Mouse (Mus musculus): Measurements from ENCODE around the gene Spag5. TPM values are rescaled to one million over a fixed set of nuclear protein-coding genes. Genes with fewer than 3 reads are reported as not detected.

The Spag5 gene
- total RNA-seq (2023): 1.7 TPM

DNA sequence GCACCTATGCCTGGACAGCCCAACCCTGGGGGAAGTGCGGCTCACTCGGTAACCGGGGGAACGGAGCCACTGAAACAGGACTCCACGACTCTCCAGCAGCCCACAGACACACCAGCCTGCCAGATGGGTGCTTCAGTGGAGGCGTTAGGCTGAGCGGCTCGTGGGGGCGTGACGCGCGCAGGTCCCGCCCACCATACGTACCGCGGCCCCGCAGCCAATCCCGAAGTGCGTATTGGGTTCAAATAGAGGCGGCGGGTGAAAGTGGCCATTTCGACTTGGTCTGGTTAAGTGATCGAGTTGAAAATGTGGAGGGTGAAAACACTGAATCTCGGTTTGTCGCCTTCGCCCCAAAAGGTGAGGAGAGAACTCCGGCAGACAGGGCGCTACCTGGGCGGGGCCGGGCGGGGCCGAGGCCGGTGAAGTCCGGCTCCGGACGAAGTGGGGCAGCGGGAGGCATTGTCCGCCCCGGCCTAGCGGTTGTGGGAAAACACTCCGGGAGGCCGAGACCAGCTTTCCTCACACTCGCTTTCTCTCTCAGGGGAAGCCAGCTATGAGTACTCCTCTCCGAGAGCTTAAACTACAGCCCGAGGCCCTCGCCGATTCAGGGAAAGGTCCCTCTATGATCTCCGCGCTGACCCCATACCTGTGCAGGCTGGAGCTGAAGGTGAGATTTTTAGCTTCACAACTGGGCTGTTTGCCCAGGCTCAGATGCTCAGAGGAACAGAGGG, at the start of gene Spag5:
Spag5 (plus strand) TSS at position 173 of the 728 bp plus-strand sequence.

DNA sequence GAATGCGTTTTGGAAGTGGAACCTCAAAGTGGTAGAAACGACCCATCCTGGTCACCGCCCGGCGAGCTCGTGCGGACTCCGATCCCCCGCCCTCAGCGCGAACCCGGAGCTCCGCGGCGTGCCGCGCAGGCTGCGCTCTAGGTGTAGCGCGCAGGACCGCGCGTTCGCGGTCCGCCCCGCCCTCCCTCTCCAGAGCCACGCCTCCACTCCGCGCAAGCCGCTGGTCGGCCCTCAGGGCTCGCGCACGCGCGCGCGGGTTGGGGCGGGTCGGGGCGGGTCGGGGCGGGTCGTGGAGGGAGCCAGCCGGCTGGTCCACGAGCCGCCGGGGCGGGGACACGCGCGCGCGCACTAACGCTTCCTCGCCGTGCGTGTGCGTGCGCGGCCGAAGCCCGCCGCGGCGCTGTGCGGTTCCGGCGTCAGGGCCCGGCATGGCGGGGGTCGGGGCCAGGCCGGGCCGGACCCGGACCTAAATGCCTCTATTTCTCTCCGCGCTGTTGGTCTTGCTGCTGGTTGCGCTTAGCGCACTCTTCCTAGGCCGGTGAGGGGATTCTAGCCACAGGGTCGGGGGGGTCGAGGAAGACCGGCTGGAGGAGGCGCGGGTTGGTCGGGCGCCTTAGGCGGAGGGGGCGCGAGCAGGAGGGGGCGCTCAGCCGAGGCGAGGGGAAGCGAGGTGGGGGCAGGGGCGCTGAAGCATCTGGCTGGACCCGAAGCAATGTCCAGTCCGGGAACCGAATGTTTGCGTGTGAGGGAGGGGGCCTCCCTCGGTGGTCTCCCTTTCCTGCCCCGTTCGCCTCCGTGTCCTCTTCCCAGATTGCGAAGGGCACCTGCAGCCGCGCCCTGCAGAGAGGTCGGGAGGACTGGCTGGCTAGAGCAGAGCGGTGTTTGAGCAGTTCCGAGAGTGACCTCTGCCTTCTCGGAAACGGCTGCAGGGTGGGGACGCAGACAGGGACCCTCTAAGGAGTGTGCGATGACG, 39.7 kb upstream of the Spag5 start, which contains the start of gene 2610507B11Rik:
2610507B11Rik (plus strand) TSS at position 373 of the 973 bp plus-strand sequence.

DNA sequence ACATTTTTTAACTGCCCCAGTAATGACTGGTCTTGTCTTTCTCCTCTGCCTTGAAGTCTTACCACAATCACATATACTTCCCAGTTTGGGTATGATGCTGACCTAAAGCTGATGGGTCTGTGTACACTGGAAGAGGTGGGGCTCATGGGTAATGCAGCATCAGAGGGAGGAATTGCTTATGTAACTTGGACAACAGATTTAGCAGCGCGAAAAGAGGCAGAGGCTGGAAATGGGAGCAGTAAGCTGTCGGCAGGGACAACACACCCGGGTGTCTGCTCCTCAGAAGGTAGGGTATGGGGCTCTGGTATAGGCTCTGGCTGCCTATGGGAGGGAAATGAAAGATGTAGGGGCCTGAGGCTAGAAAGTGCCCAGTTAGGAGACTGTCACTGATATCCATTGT, 10.7 kb upstream of the Spag5 start, which contains the start of gene BC030499:
BC030499 (plus strand) TSS at position 188 of the 400 bp plus-strand sequence.

DNA sequence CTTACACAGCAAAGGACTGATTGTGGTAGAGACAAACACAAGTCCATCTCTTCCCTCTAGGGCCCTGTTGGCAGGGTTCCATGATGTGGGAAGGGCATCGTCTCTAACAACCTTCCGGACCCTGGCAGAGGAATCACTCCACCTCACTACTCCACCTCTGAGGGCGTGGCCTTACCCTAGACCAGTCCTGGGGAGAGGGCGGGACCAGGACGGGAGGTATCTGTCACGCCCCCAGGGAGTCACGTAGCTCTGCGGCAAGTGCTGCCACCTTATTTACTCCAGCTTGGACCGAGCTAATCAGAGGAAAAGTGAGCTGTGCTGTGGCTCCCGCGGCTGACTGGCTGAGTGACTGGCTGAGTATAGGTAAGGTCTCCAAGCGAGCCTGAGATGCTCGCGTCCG, 21.5 kb downstream of the Spag5 start, which contains the start of gene Aldoc:
Aldoc (plus strand) TSS at position 109 of the 400 bp plus-strand sequence.

GRCm38 (mm10) chr11:78327634-78328511, 26.5 kb downstream of the Spag5 start, which contains the start of gene Pigs:
Gene Pigs, plus strand, starts transcription at chr11:78328415.

GRCm38 (mm10) chr11:78343381-78344327, 42.3 kb downstream of the Spag5 start, which contains the start of gene Unc119:
Gene Unc119, plus strand, starts transcription at chr11:78343482.

Other genes with a start within 250 kb of the Spag5 start
- 27.6 TPM for gene Eral1, start 221.1 kb upstream of the Spag5 start, total RNA-seq (2023)
- 21.7 TPM for gene Fam222b, start 206.9 kb upstream of the Spag5 start, total RNA-seq (2023)
- gene Traf4, start 135.9 kb upstream of the Spag5 start, total RNA-seq (2023): 38.9 TPM
- gene Nek8, start 124.9 kb upstream of the Spag5 start, total RNA-seq (2023): 9.1 TPM
- 8.9 TPM for gene Tlcd1, start 124.8 kb upstream of the Spag5 start, total RNA-seq (2023)
- 3,317 TPM for gene Rpl23a, start 117.9 kb upstream of the Spag5 start, total RNA-seq (2023)
- 0.35 TPM for gene Rab34, start 113.1 kb upstream of the Spag5 start, total RNA-seq (2023)
- not detected for gene Proca1, start 108.1 kb upstream of the Spag5 start, total RNA-seq (2023)
- gene Sdf2, start 55.8 kb upstream of the Spag5 start, total RNA-seq (2023): 41.2 TPM
- gene Supt6, start 55.5 kb upstream of the Spag5 start, total RNA-seq (2023): 80.8 TPM
- gene 2610507B11Rik, start 39.8 kb upstream of the Spag5 start, total RNA-seq (2023): 107 TPM
- 1.7 TPM for gene BC030499, start 10.7 kb upstream of the Spag5 start, total RNA-seq (2023)
- gene Aldoc, start 21.4 kb downstream of the Spag5 start, total RNA-seq (2023): 38.4 TPM
- 49.7 TPM for gene Pigs, start 26.9 kb downstream of the Spag5 start, total RNA-seq (2023)
- 15.1 TPM for gene Unc119, start 42.0 kb downstream of the Spag5 start, total RNA-seq (2023)
- not detected for gene Foxn1, start 85.0 kb downstream of the Spag5 start, total RNA-seq (2023)
- not detected for gene Slc13a2, start 120.7 kb downstream of the Spag5 start, total RNA-seq (2023)
- 1.5 TPM for gene Slc46a1, start 164.2 kb downstream of the Spag5 start, total RNA-seq (2023)
- gene Sarm1, start 196.2 kb downstream of the Spag5 start, total RNA-seq (2023): 3.5 TPM
- gene Vtn, start 197.6 kb downstream of the Spag5 start, total RNA-seq (2023): not detected
- gene Sebox, start 201.9 kb downstream of the Spag5 start, total RNA-seq (2023): not detected
- gene Tmem199, start 210.6 kb downstream of the Spag5 start, total RNA-seq (2023): 22.1 TPM
- 36.3 TPM for gene Poldip2, start 210.7 kb downstream of the Spag5 start, total RNA-seq (2023)
- 14.5 TPM for gene Tnfaip1, start 234.8 kb downstream of the Spag5 start, total RNA-seq (2023)
- 38.8 TPM for gene Ift20, start 234.8 kb downstream of the Spag5 start, total RNA-seq (2023)
- gene Tmem97, start 249.2 kb downstream of the Spag5 start, total RNA-seq (2023): 6.9 TPM

Measured in CD4-positive naive resting alpha-beta T cell, adult 57 days (primary cell).